Mouse (Mus musculus) kidney, adult 2 months (tissue): ENCODE measurements around the gene Rspo4. TPM values are rescaled to one million over a fixed set of nuclear protein-coding genes. Genes with fewer than 3 reads are reported as not detected.

Experiments used
- DNase-seq: peaks from one replicate; pipeline ENCODE4 v3.0.0; 2021
- H3K27ac ChIP-seq: fragments of 200-500 bp; 2 replicates; pipeline ENCODE4 v1.5.1; 2012; ENCODE audit warnings: low read depth, low read length, control low read depth, inconsistent platforms; ENCODE audit not compliant: insufficient read depth
- H3K27me3 ChIP-seq: fragments of 200-500 bp; replicated peaks from 2 replicates; pipeline ENCODE4 v1.6.1; 2012; ENCODE audit warnings: mild to moderate bottlenecking, moderate library complexity, low read length, inconsistent platforms; ENCODE audit not compliant: control insufficient read depth, insufficient read depth
- H3K36me3 ChIP-seq: fragments of 200-500 bp; 2 replicates; pipeline ENCODE4 v1.6.1; 2012; ENCODE audit warnings: mild to moderate bottlenecking, moderate library complexity, low read length, inconsistent platforms; ENCODE audit not compliant: control insufficient read depth, insufficient read depth
- H3K4me1 ChIP-seq: fragments of 200-500 bp; 2 replicates; pipeline ENCODE4 v1.6.1; 2011; ENCODE audit warnings: low read length; ENCODE audit not compliant: control insufficient read depth, insufficient read depth
- H3K4me3 ChIP-seq: fragments of 200-500 bp; 2 replicates; pipeline ENCODE4 v1.5.1; 2011; ENCODE audit warnings: mild to moderate bottlenecking, low read depth, low read length, control low read depth; ENCODE audit not compliant: insufficient read depth
- CTCF ChIP-seq: fragments of 200-500 bp; conservative IDR thresholded peaks from 2 replicates; pipeline ENCODE4 v1.5.1; 2011; ENCODE audit warnings: low read depth, mild to moderate bottlenecking, control low read depth, low read length, moderate library complexity, mixed read lengths; ENCODE audit not compliant: insufficient read depth, insufficient read length
- POLR2A ChIP-seq: fragments of 200-500 bp; IDR thresholded peaks from one replicate; pipeline ENCODE4 v1.6.1; 2011; ENCODE audit warnings: low read depth, low read length, control low read depth
- WGBS: fragments of 180-500 bp; shearing (Covaris S2); methylation state at CpG from one replicate; pipeline ENCODE4 v1.1.7; 2018; 5-methylcytosine and 5-hydroxymethylcytosine counted together
- polyA plus RNA-seq: library from polyadenylated mRNA; depleted of rRNA; stranded (reverse); fragments of >200 nt; gene quantifications from 2 replicates; pipeline ENCODE4 v1.2.3, GENCODE M21; 2012

Gene Rspo4
- polyA plus RNA-seq, 1 experiment: not detected

GRCm38 (mm10) chr2:151910919-151911500 lies 68.3 kb downstream of the Rspo4 start, which contains the start of gene Angpt4:
Angpt4 (plus strand) TSS chr2:151911210.
- no peak within 1 kb of the TSS for H3K4me3 ChIP-seq
- H3K4me1 ChIP-seq: no peaks in the 10 kb centered on the region
- 66% methylated on average over 13 of the region's 13 CpGs for WGBS
- H3K36me3 ChIP-seq: no peaks in the 10 kb centered on the region
- DNase-seq: no peak
- H3K27me3 ChIP-seq: no peaks in the 10 kb centered on the region
- TF ChIP-seq CTCF (no peak), POLR2A (no peak)
- no peak within 1 kb of the TSS for H3K27ac ChIP-seq

GRCm38 (mm10) chr2:151911751-151912150 lies 69.0 kb downstream of the Rspo4 start:
- TF ChIP-seq CTCF (no peak), POLR2A (no peak)
- 92% methylated on average over 3 of the region's 3 CpGs for WGBS
- no peaks in the 10 kb centered on the region for H3K27me3 ChIP-seq
- no peak overlapping the region for H3K27ac ChIP-seq
- DNase-seq: no peak
- H3K4me3 ChIP-seq: no peak overlapping the region
- H3K36me3 ChIP-seq: no peaks in the 10 kb centered on the region
- peaks cover 6% of the 10 kb centered on the region; the same call in 1 of the 2 replicates for H3K4me1 ChIP-seq

DNA sequence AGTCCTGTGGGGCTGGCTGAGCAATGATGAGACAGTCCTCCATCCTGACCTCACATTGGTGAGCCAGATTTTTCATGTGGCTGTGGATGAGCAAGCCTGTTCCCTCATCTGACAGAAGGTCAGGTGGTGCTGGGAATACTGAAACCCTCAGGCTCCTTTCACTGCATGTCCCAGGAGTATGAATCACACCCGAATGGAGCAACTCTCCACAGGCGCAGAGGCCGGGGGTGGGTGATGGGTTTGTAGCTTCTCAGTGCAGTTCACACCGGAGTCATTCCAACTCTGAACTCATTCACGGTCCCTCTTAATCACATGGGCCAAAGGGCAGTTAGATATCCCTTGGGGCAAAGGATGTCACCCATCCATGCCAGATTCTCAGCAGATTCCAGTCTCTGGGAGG lies 71.4 kb downstream of the Rspo4 start:
- WGBS: 71% methylated on average over 5 of the region's 5 CpGs
- H3K4me1 ChIP-seq: peaks cover 9% of the 10 kb centered on the region; the same call in 1 of the 2 replicates
- no peak for DNase-seq

GRCm38 (mm10) chr2:151915111-151915510 lies 72.4 kb downstream of the Rspo4 start:
- H3K27me3 ChIP-seq: no peaks in the 10 kb centered on the region
- WGBS: 24% methylated on average over 2 of the region's 2 CpGs
- H3K4me3 ChIP-seq: no peak overlapping the region
- TF ChIP-seq POLR2A (no peak), CTCF (no peak)
- no peaks in the 10 kb centered on the region for H3K36me3 ChIP-seq
- DNase-seq: no peak
- no peak overlapping the region for H3K27ac ChIP-seq
- peaks cover 9% of the 10 kb centered on the region; the same call in 1 of the 2 replicates for H3K4me1 ChIP-seq

More for the DNA sequence above, 71.4 kb downstream of the Rspo4 start:
- Histone ChIP-seq H3K4me3 (no peak overlapping the region), H3K27me3 (no peaks in the 10 kb centered on the region), H3K36me3 (no peaks in the 10 kb centered on the region), H3K27ac (no peak overlapping the region)
- TF ChIP-seq CTCF (no peak), POLR2A (no peak)

DNA sequence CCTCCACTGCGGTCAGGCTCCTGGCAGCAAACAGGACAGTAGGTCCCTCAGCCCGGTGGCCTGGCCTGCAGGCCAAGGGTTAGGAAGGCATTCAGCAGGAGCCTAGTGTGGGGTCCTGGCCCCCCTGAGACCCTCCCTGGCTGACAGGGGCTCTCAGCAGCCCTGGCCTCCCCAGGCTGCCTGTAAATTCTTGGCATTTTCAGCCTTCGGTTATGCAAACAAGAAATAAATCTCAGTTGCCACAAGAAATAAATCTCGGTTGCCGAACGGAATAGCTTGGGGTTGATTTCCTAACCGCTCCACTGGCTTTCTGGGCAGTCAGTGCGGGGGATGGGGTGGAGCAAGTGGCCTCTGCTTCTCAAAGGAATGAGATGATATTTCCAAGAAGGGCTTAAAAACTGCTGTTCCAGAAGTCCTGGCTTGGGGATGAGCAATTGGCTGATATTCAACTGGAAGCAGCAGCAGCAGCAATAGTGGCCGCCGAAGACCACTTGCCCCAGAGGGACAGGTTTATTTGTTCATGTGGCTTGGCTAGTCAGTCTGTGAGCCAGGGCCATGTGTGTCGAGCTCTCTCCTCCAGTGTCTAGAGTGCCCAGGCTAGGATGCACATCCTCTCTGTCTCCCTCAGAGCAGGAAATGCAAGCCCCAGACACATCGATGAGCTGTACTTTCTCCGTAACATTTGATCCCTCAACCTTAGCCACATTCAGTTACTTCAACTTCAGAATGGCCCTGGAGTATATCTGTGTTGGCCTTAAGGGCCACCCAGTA lies 73.5 kb downstream of the Rspo4 start:
- no peak overlapping the region for H3K4me3 ChIP-seq
- DNase-seq: peak; percentile 74
- H3K4me1 ChIP-seq: peaks cover 9% of the 10 kb centered on the region; the same call in 1 of the 2 replicates
- WGBS: 20% methylated on average over 13 of the region's 13 CpGs
- no peaks in the 10 kb centered on the region for H3K27me3 ChIP-seq
- no peak for TF ChIP-seq POLR2A
- TF ChIP-seq CTCF: no peak
- H3K27ac ChIP-seq: no peak overlapping the region
- H3K36me3 ChIP-seq: no peaks in the 10 kb centered on the region

GRCm38 (mm10) chr2:151919140-151919539 lies 76.4 kb downstream of the Rspo4 start:
- Histone ChIP-seq H3K36me3 (no peaks in the 10 kb centered on the region), H3K4me1 (peaks cover 9% of the 10 kb centered on the region; the same call in 1 of the 2 replicates), H3K27me3 (no peaks in the 10 kb centered on the region), H3K27ac (no peak overlapping the region), H3K4me3 (no peak overlapping the region)
- DNase-seq: peak; percentile 77
- TF ChIP-seq POLR2A (no peak), CTCF (no peak)
- WGBS: 52% methylated on average over 9 of the region's 9 CpGs

GRCm38 (mm10) chr2:151921068-151921467 lies 78.3 kb downstream of the Rspo4 start:
- TF ChIP-seq CTCF: no peak
- no peaks in the 10 kb centered on the region for H3K27me3 ChIP-seq
- no peak overlapping the region for H3K27ac ChIP-seq
- no peak overlapping the region for H3K4me3 ChIP-seq
- WGBS: 72% methylated on average over 8 of the region's 8 CpGs
- DNase-seq: no peak
- H3K36me3 ChIP-seq: no peaks in the 10 kb centered on the region
- H3K4me1 ChIP-seq: peaks cover 19% of the 10 kb centered on the region; the same call in 1 of the 2 replicates
